Mouse (Mus musculus) left cerebral cortex, postnatal 25 days (tissue): ENCODE measurements around the gene Spaca7. TPM values are rescaled to one million over a fixed set of nuclear protein-coding genes. Genes with fewer than 3 reads are reported as not detected.
A peak's percentile ranks its signal among the peaks of the same experiment; 100 is the strongest.
"Not testable (repeated sequence)": the region's sequence is repeated elsewhere in the genome, so short reads cannot be mapped to it uniquely, and the experiment has no call there.

Source experiments
- DNase-seq, 2 experiments: peaks; one replicate each; pipeline ENCODE4 v3.0.0; 2022; ENCODE audit warnings: low spot score in 2 of 2, mixed read lengths in 1 of 2
- intact Hi-C: fragments of 180-260 bp; cut with DNase I; formaldehyde crosslinking; loops from one replicate; pipeline ENCODE4 v1.15.1; 2025
- total RNA-seq, 2 experiments: library from RNA; stranded (reverse); gene quantifications; 2 replicates each; pipeline ENCODE4 v1.2.3; 2021

Gene Spaca7
- not detected for total RNA-seq

DNA sequence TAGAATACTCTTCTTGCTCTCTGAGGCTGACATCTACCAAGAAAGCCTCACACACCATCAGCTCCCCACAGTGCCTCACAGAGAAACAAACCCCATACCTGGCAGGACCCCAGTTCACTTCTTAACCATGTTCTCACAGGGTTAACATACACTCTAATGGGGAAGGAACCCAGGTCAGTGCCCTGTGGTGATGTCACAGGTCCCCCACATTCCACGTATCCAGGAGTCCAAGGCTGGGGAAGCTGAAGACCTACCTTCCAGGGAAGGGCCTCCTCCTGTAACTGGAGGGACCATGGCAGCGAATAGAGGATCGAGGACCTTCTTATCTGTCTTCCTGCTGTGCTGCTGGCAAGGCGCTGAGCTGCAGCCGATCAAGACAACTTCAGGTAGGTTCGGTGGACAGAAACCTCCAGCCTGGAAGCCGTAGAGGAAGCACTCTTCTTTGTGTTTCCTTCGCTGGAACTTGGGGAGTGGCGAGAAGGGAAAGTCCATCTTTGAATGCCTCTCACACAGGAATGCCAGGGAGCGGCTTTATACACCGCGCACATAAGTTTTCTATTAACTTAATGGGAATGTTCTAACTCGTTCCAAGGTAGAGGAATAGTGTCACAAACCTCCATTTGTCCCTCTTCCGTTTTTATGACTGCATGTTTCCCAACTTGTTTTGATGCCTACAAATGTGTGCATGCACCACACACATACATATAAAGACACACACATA is at the start of gene Spaca7:
Gene Spaca7, plus strand, starts transcription at position 216 of the 721 bp plus-strand sequence.
- intact Hi-C loops = no loop called here
- no peak for DNase-seq

DNA sequence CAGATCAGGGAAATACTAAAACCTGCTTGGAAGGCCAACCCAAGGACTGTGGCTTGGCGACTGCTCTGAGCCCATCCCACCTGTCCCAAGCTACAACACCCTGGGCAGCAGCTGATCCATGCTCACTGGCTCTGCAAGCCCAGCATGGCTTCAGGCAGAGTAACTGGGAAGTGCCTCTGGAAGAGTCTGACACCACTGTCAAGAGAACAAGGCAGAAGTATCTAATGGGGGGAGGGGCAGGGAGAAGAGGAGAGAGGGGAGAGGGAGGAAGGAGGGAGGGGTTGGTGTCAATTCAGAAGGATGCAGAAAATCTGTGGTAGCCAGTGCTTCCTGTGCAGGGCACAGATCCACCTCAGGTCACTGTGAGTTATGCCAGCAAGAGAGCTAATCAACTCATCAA is 48.5 kb upstream of the Spaca7 start:
- intact Hi-C loops = no loop called here
- DNase-seq = no peak

DNA sequence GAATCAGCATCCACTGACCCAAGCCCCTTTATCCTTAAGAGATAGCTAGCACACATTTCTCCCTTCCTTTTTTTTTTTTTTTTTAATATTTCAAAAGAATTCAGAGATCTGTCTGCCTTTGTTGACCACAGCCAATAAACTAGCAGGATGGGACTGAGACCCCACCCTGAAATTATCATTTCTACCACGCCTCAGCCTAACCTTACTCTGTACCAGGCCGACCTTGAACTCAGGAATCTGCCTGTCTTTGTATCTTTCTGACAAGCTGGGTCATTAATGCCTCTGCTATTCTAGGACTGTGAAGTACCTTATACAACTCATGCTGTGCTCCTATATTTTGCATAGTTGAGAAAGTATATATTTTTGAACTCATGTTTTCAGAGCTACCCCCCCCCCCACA is 44.2 kb upstream of the Spaca7 start:
- no peak for DNase-seq
- intact Hi-C loops = no loop called here

DNA sequence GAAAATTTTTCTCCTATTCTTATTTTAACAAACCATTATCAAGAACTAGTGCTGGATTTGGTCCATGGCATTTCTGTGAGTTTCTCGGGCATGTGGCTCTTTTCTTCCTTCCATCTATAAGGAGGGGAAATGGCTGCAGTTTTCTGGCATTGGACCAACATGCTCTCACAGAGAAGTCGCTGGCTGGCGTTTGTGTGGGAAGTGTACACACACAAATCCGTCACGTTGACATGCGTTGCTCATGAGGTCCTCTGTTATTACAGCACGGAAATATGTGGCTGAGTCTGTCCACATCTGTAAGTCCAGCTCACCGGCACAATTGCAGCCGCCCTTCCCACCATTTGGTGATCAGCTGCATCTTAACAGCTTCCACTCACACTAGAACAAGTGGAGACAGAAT is 37.2 kb upstream of the Spaca7 start:
- intact Hi-C loops = no loop called here
- peak; percentile 8 to 11 for DNase-seq

DNA sequence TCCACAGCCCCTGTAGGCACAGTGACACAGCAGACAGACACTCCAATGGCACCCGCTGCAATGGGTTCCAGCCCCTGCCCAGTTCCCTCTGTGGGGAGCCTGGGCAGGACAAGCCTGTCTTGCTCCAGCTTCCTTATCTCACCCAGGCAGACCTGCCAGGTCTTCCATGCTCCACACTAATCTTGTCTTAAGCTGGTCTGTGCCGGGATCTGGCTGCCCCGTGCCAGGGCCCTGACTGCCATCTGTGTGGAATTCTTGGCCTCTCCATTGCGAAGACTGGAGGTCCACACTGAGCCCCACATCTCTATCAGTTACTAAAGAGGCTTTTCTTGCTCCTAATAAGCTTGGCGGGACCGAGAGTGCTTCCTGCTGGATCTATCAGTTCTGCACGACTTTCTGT is 36.5 kb upstream of the Spaca7 start:
- intact Hi-C loops = no loop called here
- DNase-seq = no peak

DNA sequence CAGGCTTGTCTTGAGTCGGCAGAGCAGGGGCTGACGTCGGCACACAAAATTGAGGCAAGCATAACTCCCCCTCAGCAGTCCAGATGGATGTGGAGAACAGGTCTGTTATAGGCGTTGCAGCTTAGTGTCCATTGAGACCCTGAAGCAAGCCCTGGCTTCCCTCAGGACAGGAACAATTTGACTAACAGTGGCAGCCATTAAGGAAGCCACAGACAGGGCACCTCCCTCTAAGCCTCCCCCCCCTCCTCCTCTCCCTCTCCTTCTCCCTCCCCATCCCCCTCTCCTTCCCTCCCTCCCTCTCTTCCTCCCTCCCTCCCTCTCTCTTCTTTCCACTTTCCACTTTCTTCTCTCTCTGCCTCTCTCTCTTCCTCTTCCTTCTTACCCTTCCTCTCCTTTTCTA is 27.6 kb upstream of the Spaca7 start:
- DNase-seq = no peak
- intact Hi-C loops = no loop called here

DNA sequence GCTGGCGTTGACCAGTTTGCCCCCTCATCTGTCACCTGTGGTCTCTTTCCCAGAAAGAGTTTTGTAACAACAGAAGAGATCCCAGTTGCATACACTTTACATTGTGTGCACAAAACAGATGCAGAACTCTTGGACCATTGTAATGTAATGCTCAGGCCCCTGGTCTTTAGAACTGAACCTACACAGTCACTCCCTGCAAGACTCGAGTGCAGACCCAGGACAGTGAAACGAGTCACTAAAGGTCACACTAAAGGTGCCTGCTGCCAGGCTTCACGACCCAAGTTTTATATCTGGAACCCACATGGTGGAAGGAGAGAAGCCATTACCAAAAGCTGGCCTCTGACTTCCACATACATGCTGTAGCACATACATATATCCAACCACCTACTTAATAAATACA is 27.2 kb upstream of the Spaca7 start:
- no peak for DNase-seq
- intact Hi-C loops = no loop called here

DNA sequence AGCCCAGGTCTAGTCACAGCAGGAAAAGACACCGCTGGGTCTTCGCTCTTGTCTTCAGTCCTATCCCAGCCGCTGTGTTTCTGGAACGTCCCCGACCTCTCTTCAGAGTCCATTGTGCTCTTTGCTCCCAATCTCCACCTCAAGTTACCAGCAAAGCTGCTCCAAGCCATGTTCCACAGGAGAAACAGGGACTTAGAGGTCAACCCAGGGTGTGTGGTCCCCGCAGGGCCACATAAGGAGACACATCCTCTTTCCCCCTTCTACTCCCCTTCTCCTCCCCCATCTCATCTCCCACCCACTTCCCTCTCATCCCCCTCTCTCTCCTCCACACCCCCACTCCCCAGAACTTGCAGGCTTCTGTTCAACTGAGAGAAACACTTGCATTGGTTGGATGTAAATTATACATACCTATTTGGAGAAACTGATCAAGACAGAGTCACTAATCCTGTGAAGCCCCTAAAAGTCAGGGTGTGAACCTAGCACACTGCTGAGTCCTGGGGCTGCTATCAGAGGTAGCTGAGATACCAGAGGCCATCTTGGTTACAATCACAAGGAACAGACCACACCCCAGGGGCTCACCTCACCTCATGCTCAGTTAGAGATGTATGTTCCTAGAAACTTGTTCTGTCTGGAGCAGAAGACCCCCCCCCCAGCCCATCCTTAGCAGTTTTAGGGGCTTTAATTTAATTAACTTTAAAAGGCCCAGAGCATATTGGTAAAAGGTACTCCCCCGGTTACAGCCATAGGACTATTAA is 25.2 kb upstream of the Spaca7 start:
- intact Hi-C loops = no loop called here
- no peak for DNase-seq

DNA sequence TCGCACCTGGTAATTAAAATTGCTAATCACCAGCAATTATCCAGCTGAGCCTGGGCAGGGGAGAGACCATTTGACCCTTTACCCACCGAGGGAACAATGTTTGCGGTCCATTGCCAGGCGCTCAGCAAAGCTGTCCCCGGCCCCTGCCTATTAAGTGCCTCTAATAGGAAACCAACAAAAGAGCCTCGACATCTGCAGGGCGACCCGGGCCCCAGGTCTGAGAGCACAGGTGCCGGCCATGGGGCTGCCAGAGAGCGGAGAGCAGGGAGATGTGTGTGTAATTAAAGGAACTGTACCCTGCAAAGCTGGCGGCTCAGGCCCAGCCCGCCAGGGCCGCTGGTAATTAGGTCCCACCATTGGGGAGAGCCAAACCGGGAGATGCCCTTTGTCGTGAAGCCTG is 24.6 kb upstream of the Spaca7 start:
- no peak for DNase-seq

DNA sequence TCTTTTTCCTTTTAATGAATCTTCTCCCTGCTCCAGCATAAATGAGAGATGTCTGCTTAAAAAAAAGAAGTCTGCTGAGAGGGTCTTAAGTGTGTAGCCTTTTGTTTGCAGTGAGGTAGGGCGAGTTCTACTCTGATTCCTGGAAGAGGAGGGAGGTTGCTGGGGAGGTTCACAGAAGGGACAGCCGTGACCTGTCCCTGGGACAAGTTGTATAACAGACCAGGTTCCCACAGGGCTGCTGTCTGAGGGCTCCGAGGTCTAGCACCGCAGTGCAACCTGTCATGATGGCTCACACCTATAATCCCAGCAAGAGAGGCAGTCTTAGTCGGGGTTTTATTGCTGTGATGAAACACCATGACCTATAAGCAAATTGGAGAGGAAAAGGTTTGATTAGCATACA is 24.1 kb upstream of the Spaca7 start:
- intact Hi-C loops = no loop called here

More for the DNA sequence above, 24.6 kb upstream of the Spaca7 start:
- intact Hi-C loops = no loop called here

DNA sequence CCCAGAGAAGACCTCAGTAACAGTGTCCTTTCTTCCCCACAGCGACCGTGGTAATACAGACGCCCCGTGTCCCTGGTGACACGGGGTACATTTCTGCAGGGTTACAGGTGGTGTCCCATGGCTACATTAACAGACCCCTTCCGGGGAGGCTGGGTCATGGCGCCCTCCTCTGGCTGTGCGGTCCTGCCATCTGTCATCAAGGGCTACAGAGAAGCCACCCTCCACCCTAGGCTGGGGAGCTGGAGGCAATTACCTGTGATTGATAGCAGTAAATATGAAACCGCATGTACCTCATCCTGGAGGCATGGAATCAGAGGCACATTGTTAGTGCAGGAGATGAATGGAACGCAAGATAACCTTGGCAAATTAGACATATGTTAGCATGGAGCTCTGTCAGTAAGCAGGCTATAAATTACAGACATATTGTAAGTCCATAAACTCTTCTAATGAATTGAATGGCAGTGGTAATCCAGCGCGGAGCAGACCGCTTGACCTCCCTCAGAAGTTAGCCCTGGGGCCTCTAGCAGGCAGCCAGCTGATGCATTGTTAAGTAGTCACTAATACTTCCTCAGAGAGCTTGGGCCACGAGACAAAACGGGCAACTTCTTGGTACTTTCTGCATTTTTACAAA is 17.2 kb upstream of the Spaca7 start:
- no peak for DNase-seq
- intact Hi-C loops = no loop called here

More for the DNA sequence above, 24.1 kb upstream of the Spaca7 start:
- DNase-seq = no peak

DNA sequence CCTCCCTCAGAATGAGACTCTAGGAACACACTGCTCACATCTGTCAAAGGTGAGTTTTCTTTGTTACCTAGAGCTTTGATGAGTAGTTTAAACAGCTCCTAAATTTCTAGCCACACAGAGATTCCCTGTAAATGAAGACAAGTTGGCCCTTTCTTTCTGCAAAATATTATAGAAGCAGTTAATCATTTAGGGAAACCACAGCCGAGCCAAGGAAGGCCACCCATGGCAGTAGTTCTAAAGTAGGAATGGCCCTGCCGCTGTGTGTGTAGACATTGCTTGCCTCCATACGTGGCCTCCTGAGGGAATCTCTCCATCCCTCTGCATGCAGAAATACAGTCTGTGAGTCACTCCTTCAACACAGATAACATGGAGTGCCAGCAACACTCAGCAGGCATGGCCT is 14.0 kb upstream of the Spaca7 start:
- DNase-seq = no peak
- intact Hi-C loops = no loop called here

DNA sequence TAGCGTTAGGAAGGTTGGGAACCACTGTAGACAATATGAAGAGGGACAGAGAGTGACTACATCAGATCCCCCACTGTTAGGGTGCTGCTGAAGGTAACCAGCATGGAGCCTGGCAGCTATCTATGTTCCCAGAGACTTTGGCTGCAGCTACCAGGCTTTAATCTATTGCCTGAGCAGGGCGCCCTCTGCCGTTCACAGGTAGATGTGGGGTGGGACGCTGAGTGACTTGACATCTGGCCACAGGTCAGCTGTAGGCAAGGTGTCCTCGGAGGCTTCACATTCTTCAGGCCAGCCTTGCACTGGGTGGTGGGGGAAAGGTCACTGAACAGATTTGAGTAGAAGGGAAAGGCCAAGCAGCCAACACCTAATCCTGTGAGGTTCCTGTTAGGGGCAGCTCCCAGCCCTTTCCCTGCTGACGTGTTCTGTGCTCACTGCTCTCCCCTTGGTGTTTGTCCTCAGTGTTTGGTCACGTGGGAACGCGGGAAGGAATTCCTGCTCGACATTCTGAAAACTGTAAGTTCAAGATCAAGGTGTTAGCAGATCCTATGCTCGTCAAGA is 11.3 kb upstream of the Spaca7 start:
- intact Hi-C loops = loop anchor here (1.0 to 5.0 kb wide), 2 partner anchors 169 to 562 kb away; no protein-coding TSS in a partner anchor
- DNase-seq = peak; percentile 70 to 71

DNA sequence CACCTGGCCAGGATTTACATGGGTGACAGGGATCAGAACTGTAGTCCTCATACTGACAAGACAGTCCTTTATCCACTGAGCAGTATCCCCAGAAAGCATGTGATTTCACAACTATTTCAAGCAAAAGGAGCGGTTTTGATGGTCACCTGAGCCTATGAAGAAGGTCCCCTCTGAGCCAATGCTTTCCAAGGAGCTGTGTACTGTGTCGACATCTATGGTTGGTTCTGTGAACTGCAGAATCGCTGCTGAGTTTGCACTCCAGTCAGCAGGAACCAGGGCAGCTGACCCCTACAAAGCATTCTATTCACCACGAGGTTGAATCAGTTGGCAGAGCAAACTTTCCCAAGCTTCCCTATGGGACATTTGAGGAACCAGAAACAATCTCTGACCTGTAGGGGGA is 8.5 kb upstream of the Spaca7 start:
- DNase-seq = peak; percentile 43 to 61
- intact Hi-C loops = loop anchor here (1.0 to 5.0 kb wide), 2 partner anchors 172 to 607 kb away; no protein-coding TSS in a partner anchor

DNA sequence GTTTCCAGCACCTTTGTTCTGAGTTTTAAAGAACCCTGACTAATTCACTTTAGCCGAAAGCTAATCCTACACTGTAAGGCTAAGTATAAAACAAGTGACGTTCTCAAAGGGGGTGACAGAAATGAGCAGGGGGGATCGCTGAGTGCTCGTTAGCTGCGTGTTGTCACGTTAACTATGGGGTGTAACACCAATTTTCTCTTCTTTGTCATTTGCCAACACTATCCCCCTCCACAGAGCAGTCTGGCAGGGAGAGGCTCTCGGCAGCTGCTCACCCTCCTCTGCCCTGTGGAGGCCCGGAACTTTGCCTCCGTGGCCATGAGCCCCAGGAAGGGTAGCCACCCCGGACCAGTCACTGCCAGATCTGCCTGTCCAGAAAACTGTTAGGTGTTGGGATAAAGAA is 7.3 kb upstream of the Spaca7 start:
- DNase-seq = no peak
- intact Hi-C loops = no loop called here

DNA sequence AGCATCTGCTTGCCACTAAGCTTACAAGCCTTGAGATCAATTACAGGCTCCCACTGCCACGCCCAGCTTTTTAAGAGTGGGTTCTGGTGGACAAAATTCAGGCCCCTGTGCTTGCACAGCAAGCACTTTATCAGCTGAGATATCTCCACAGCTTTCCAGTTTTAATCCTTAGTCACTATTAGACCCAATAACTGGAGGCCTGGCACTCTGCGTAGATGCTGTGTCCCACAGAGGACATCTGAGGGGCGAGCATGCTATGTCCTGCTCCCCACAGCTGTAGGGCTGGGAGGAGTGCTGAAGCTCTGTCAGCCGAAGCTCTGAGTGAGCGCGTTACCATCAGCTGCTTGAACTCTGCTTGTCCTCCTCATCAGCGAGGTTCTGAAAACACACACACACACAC is 6.3 kb upstream of the Spaca7 start:
- intact Hi-C loops = no loop called here

DNA sequence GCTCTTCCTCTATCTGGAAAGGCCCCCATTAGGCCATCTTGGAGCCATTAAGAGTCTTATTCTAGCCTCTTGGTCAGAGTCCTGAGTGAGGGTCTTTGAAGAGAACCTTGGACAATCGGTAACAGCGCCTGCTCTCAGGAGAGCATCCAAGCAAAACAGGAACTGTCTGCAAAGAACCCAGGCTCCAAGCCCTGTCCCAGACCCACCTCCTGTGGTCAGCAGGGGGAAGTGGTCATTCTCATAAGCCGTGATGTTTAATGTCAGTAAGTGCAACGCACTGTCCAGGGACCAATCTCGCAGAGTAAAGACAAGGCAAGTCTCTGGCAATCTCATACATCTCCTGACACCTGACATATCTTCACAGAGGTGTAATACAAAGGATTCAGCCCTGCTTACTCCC is 3.2 kb downstream of the Spaca7 start:
- intact Hi-C loops = no loop called here
- DNase-seq = no peak

More for the DNA sequence above, 6.3 kb upstream of the Spaca7 start:
- DNase-seq = no peak

DNA sequence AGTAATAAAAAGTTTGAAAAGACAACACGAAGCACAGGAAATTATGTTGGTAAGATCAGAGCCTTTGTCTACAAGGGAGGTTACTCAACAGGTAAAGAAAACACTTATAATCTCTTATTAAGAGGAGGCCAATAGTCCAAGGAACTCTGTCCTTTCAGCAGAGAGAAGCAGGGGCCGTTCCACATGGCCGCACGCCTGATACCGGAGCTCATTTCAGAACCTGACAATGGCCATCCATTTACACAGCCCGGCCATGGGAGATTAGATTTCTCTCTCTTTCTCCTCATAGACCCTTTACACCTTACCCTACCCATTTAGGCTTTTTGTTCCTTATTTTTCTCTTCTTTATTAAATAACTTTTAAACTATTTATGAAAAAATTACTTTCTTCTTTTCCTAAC is 3.9 kb downstream of the Spaca7 start:
- DNase-seq = no peak
- intact Hi-C loops = no loop called here

DNA sequence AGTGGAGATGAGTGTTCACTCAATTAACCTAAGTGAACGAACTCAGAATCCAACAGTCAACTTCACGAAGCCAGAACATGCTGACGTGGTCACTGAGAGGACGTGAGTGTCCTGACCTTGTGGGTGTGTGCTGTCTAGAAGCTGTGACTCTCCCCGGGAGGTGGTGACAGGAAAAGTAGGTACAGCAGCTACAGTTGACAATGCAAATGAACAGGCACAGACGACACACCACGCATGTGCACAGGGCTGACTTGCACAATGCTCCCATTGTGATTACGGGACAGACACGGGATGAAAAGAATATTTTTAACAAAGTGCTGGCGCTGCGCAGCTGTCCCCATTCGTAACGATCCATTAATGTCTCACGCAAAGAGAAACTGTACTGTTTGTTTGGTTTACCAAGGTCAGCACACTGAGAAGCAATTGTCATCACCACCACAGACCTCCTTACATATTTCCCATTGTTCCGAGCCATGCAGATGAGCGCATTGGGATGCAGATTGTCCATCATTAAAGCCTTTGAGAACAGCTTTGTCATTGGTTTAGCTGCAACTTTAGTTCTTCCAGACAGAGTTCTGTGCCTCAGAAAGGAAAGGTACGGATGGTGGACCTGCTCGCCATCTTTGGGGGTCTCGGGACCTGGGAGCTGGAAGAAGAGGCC is 6.6 kb downstream of the Spaca7 start:
- not testable (repeated sequence) for DNase-seq
- intact Hi-C loops = loop anchor here (2.0 kb wide), 1 partner anchor 915 kb away; no protein-coding TSS in a partner anchor

DNA sequence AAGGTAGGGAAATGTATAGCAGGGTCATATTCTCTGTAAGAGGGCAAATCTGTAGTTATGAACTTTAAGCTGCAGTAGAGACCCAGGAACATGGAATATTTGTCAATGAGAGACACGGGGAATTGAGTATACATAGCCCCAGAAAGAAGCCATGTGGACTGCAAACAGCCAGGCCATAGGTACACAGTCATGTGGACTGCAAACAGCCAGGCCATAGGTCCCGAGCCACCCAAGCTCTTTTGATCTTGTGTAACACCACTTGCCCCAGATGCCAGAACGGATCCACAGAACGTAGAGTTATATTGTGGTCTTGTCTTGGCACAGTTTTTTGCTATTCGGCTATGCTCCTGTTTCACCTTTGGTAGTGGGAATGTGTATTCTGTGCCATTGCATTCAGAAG is 11.0 kb downstream of the Spaca7 start:
- DNase-seq = no peak

More for the DNA sequence above, 11.0 kb downstream of the Spaca7 start:
- intact Hi-C loops = no loop called here
